ENCODE assay signal across 29 mouse cellular contexts in the genomic region with DNA sequence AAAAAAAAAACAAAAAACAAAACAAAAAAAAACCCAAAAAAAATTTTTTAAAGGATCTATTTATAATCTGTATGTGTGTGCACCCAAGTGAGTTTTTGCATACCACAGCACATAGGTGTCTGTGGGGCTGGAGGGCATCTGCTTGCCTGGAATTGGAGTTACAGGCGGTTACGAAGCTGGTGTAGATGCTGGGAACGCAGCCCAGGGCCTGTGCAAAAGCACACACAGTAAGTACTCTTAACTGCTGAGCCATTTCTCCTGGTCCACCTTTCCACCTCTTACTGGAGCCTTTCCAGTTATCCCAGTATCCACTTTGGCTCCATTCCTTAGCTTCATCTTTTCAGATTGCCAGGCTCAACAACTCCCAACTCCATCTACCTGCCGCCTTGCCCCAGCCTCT. TPM values are rescaled to one million over a fixed set of nuclear protein-coding genes. Genes with fewer than 3 reads are reported as not detected.
DNase-seq lines count a peak whose midpoint lies in the region; ATAC-seq lines count a peak whose summit lies in the region.
"Had no signal": no experiment of that assay in that cellular context is flagged by ENCODE, and none has a peak within 500 bp of the region (broad histone marks: within the 10 kb centered on the region; RNA-seq: fewer than 3 reads in every experiment).

No protein-coding gene starts in this region.

- no peak overlapping the region for H3K27ac ChIP-seq in midbrain, embryonic 11.5 days (ENCODE audit: low read depth, low read length)
- no peak overlapping the region for H3K27ac ChIP-seq in midbrain, embryonic 15.5 days
- H3K27ac ChIP-seq in forebrain, embryonic 16.5 days (ENCODE audit: low read length), result no peak overlapping the region
- H3K27ac ChIP-seq: embryonic facial prominence, embryonic 12.5 days; forebrain, embryonic 12.5 days; forebrain, embryonic 15.5 days; heart, embryonic 15.5 days; hindbrain, embryonic 10.5 days; hindbrain, embryonic 13.5 days; intestine, embryonic 15.5 days had no signal

- peak; percentile 66 for DNase-seq in cerebellum, adult 11-12 months
- no peak for DNase-seq in cerebellum, postnatal 36 days
- DNase-seq in midbrain, embryonic 11.5 days (ENCODE audit: low spot score, missing footprints), result peak; percentile 56
- DNase-seq in cerebellum, adult 9-11 months, result peak; percentile 70
- DNase-seq: adrenal gland, adult 2 months; adrenal gland, postnatal 14 days; B cell, adult 2 months; gastrocnemius, postnatal 25 days; heart, adult 18-20 months; heart, postnatal 10 days; heart, postnatal 36 days; kidney, adult 11 months; kidney, adult 8-10 months had no signal

- H3K36me3 ChIP-seq in midbrain, embryonic 11.5 days (ENCODE audit: control insufficient read depth, insufficient read depth, low read length), result no peaks in the 10 kb centered on the region
- H3K36me3 ChIP-seq in midbrain, embryonic 15.5 days (replicated peaks), result no peaks in the 10 kb centered on the region
- no peaks in the 10 kb centered on the region for H3K36me3 ChIP-seq in forebrain, embryonic 16.5 days (ENCODE audit: control insufficient read depth, insufficient read depth)
- H3K36me3 ChIP-seq: embryonic facial prominence, embryonic 12.5 days; forebrain, embryonic 12.5 days; forebrain, embryonic 15.5 days; hindbrain, embryonic 10.5 days had no signal

- ATAC-seq in midbrain, embryonic 11.5 days (ENCODE audit: low FRiP score), result no peak
- no peak for ATAC-seq in midbrain, embryonic 15.5 days (replicated peaks)
- ATAC-seq in erythroid progenitor cell, adult 5-6 weeks (replicated peaks; ENCODE audit: low FRiP score, poor library complexity, severe bottlenecking), result no peak
- ATAC-seq in forebrain, embryonic 16.5 days, result no peak
- ATAC-seq: forebrain, embryonic 15.5 days; hindbrain, embryonic 16.5 days; intestine, embryonic 15.5 days; Patski had no signal

- H3K27me3 ChIP-seq in midbrain, embryonic 11.5 days (ENCODE audit: control insufficient read depth, insufficient read depth, low read length), result no peaks in the 10 kb centered on the region; the same call in 1 of the 2 replicates
- H3K27me3 ChIP-seq in midbrain, embryonic 15.5 days (replicated peaks), result no peaks in the 10 kb centered on the region
- H3K27me3 ChIP-seq in forebrain, embryonic 16.5 days (replicated peaks; ENCODE audit: control insufficient read depth, insufficient read depth, low read length), result no peaks in the 10 kb centered on the region
- H3K27me3 ChIP-seq: embryonic facial prominence, embryonic 12.5 days; embryonic facial prominence, embryonic 15.5 days; forebrain, embryonic 15.5 days; heart, embryonic 12.5 days; heart, embryonic 15.5 days; intestine, embryonic 15.5 days; Patski had no signal

- no peak overlapping the region for H3K4me3 ChIP-seq in midbrain, embryonic 11.5 days (ENCODE audit: low read depth, low read length)
- H3K4me3 ChIP-seq in midbrain, embryonic 15.5 days, result no peak overlapping the region
- H3K4me3 ChIP-seq in forebrain, embryonic 16.5 days (replicated peaks; ENCODE audit: low read length), result no peak overlapping the region
- H3K4me3 ChIP-seq: embryonic facial prominence, embryonic 12.5 days; embryonic facial prominence, embryonic 15.5 days; forebrain, embryonic 12.5 days; forebrain, embryonic 15.5 days; heart, embryonic 12.5 days; heart, embryonic 15.5 days; hindbrain, embryonic 10.5 days; hindbrain, embryonic 13.5 days; intestine, embryonic 15.5 days had no signal

- WGBS in midbrain, embryonic 11.5 days, result 97% methylated on average over 4 of the region's 4 CpGs
- WGBS in midbrain, embryonic 15.5 days, result 93% methylated on average over 4 of the region's 4 CpGs
- WGBS in forebrain, embryonic 16.5 days, result 90% methylated on average over 4 of the region's 4 CpGs

- H3K9ac ChIP-seq in midbrain, embryonic 11.5 days (ENCODE audit: low read length), result no peak overlapping the region
- H3K9ac ChIP-seq in midbrain, embryonic 15.5 days, result no peak overlapping the region
- H3K9ac ChIP-seq in forebrain, embryonic 16.5 days (replicated peaks; ENCODE audit: low read depth, low read length), result no peak overlapping the region
- H3K9ac ChIP-seq: embryonic facial prominence, embryonic 12.5 days; embryonic facial prominence, embryonic 15.5 days; forebrain, embryonic 12.5 days; forebrain, embryonic 15.5 days; heart, embryonic 15.5 days; hindbrain, embryonic 13.5 days; intestine, embryonic 15.5 days had no signal

- peaks cover 13% of the 10 kb centered on the region for H3K4me1 ChIP-seq in midbrain, embryonic 11.5 days (ENCODE audit: control insufficient read depth, insufficient read depth, low read length)
- H3K4me1 ChIP-seq in midbrain, embryonic 15.5 days, result peaks cover 24% of the 10 kb centered on the region
- peaks cover 18% of the 10 kb centered on the region for H3K4me1 ChIP-seq in forebrain, embryonic 16.5 days (replicated peaks; ENCODE audit: control insufficient read depth, insufficient read depth, low read length)

- H3K4me2 ChIP-seq in midbrain, embryonic 11.5 days, result no peak overlapping the region
- H3K4me2 ChIP-seq in midbrain, embryonic 15.5 days, result no peak overlapping the region
- no peak overlapping the region for H3K4me2 ChIP-seq in forebrain, embryonic 16.5 days (ENCODE audit: low read length)
- H3K4me2 ChIP-seq: embryonic facial prominence, embryonic 15.5 days; forebrain, embryonic 12.5 days; forebrain, embryonic 15.5 days; heart, embryonic 15.5 days; intestine, embryonic 15.5 days had no signal

- no peaks in the 10 kb centered on the region for H3K9me3 ChIP-seq in midbrain, embryonic 11.5 days (ENCODE audit: control insufficient read depth, low read length)
- no peaks in the 10 kb centered on the region for H3K9me3 ChIP-seq in midbrain, embryonic 15.5 days
- no peaks in the 10 kb centered on the region for H3K9me3 ChIP-seq in forebrain, embryonic 16.5 days (ENCODE audit: control insufficient read depth, low read length)
- H3K9me3 ChIP-seq: embryonic facial prominence, embryonic 12.5 days; embryonic facial prominence, embryonic 15.5 days; forebrain, embryonic 12.5 days; forebrain, embryonic 15.5 days; G1E; heart, embryonic 12.5 days; heart, embryonic 15.5 days; hindbrain, embryonic 10.5 days; hindbrain, embryonic 13.5 days; intestine, embryonic 15.5 days had no signal

RNA-seq across cellular contexts. Expression of gene Pdk2, which starts 1.9 kb away (rescaled TPM):
- polyA plus RNA-seq in midbrain, embryonic 11.5 days (2014; fragmentation: Nextera tagmentation; extraction: Ambion mirVana), result 12.6 and 13.3 TPM in 2 replicates
- 27.4 and 28.2 TPM in 2 replicates for polyA plus RNA-seq in midbrain, embryonic 15.5 days (2015; fragmentation: Nextera tagmentation; extraction: Ambion mirVana)
- 8.3 and 8.4 TPM in 2 replicates for total RNA-seq in erythroid progenitor cell, adult 5-6 weeks (2015; ENCODE audit: low replicate concordance)
- 2.3 and 3.2 TPM in 2 replicates for total RNA-seq in erythroid progenitor cell, adult 5-6 weeks (2017; ENCODE audit: low replicate concordance)
- 27.6 and 29.2 TPM in 2 replicates for polyA plus RNA-seq in forebrain, embryonic 16.5 days (2015; fragmentation: Nextera tagmentation; extraction: Ambion mirVana)
- total RNA-seq: CH12.LX had no signal

RNA-seq across cellular contexts. Expression of gene Samd14, which starts 33.4 kb away (rescaled TPM):
- 47.3 and 47.8 TPM in 2 replicates for polyA plus RNA-seq in midbrain, embryonic 11.5 days (2014; fragmentation: Nextera tagmentation; extraction: Ambion mirVana)
- polyA plus RNA-seq in midbrain, embryonic 15.5 days (2015; fragmentation: Nextera tagmentation; extraction: Ambion mirVana), result 171 and 177 TPM in 2 replicates
- total RNA-seq in erythroid progenitor cell, adult 5-6 weeks (2015; ENCODE audit: low replicate concordance), result 103 TPM in 2 replicates
- 98.7 and 99.2 TPM in 2 replicates for total RNA-seq in erythroid progenitor cell, adult 5-6 weeks (2017; ENCODE audit: low replicate concordance)
- 123 and 134 TPM in 2 replicates for polyA plus RNA-seq in forebrain, embryonic 16.5 days (2015; fragmentation: Nextera tagmentation; extraction: Ambion mirVana)

RNA-seq across cellular contexts. Expression of gene Itga3, which starts 33.5 kb away (rescaled TPM):
- polyA plus RNA-seq in midbrain, embryonic 11.5 days (2014; fragmentation: Nextera tagmentation; extraction: Ambion mirVana), result 2.9 and 3.0 TPM in 2 replicates
- polyA plus RNA-seq in midbrain, embryonic 15.5 days (2015; fragmentation: Nextera tagmentation; extraction: Ambion mirVana), result 17.2 and 17.4 TPM in 2 replicates
- not detected in 2 replicates for total RNA-seq in erythroid progenitor cell, adult 5-6 weeks (2015; ENCODE audit: low replicate concordance)
- total RNA-seq in erythroid progenitor cell, adult 5-6 weeks (2017; ENCODE audit: low replicate concordance), result 0.13 TPM in 1 of 2 replicates, not detected in the other
- 6.3 and 8.5 TPM in 2 replicates for polyA plus RNA-seq in forebrain, embryonic 16.5 days (2015; fragmentation: Nextera tagmentation; extraction: Ambion mirVana)
- polyA plus RNA-seq: G1E had no signal

RNA-seq across cellular contexts. Expression of gene Ppp1r9b, which starts 52.2 kb away (rescaled TPM):
- polyA plus RNA-seq in midbrain, embryonic 11.5 days (2014; fragmentation: Nextera tagmentation; extraction: Ambion mirVana), result 10.5 and 12.4 TPM in 2 replicates
- polyA plus RNA-seq in midbrain, embryonic 15.5 days (2015; fragmentation: Nextera tagmentation; extraction: Ambion mirVana), result 20.5 and 22.2 TPM in 2 replicates
- 59.5 and 71.4 TPM in 2 replicates for total RNA-seq in erythroid progenitor cell, adult 5-6 weeks (2015; ENCODE audit: low replicate concordance)
- total RNA-seq in erythroid progenitor cell, adult 5-6 weeks (2017; ENCODE audit: low replicate concordance), result 98.2 and 125 TPM in 2 replicates
- polyA plus RNA-seq in forebrain, embryonic 16.5 days (2015; fragmentation: Nextera tagmentation; extraction: Ambion mirVana), result 22.0 and 22.4 TPM in 2 replicates

Comparison
In these comparisons a context has a peak if more than half of its experiments do, and no peak if none do; other contexts are left out.
1. DNase-seq: peak in cerebellum, adult 11-12 months (single experiment), midbrain, embryonic 11.5 days (single experiment) and cerebellum, adult 9-11 months (single experiment); none in cerebellum, postnatal 36 days (0 of 2).